Mouse (Mus musculus): ENCODE measurements around the gene Nfya.

DNA sequence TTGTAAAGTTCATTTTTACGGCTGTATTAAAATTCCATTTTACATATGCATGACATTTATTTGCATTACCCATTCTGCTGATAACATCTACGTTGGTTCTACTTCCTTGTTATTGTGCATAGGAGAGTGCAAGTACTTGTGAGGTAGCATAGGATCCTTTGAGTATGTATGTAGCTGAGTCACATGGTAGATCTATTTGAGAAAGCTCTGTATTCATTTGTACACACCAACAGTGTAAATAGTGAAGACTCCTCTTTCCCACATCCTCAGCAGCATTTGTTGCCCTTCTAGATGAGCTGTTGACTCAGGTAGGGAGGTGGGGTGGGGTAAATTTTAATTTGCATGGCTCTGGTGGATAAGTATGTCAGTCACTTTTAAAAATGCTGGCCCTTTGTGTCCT, 5.9 kb downstream of the Nfya start:
- TF ChIP-seq CTCF (conservative IDR thresholded peaks at IDR 0.05; ENCODE audit: insufficient read depth, insufficient read length, low read depth, low read length): no peak
- no peak for TF ChIP-seq POLR2A (IDR thresholded peaks at IDR 0.05; ENCODE audit: low read depth, low read length)

Measured in kidney, adult 2 months (tissue).